Mouse (Mus musculus): ENCODE results near the gene Zfp324.
A peak's percentile ranks its signal among the peaks of the same experiment; 100 is the strongest.

DNA sequence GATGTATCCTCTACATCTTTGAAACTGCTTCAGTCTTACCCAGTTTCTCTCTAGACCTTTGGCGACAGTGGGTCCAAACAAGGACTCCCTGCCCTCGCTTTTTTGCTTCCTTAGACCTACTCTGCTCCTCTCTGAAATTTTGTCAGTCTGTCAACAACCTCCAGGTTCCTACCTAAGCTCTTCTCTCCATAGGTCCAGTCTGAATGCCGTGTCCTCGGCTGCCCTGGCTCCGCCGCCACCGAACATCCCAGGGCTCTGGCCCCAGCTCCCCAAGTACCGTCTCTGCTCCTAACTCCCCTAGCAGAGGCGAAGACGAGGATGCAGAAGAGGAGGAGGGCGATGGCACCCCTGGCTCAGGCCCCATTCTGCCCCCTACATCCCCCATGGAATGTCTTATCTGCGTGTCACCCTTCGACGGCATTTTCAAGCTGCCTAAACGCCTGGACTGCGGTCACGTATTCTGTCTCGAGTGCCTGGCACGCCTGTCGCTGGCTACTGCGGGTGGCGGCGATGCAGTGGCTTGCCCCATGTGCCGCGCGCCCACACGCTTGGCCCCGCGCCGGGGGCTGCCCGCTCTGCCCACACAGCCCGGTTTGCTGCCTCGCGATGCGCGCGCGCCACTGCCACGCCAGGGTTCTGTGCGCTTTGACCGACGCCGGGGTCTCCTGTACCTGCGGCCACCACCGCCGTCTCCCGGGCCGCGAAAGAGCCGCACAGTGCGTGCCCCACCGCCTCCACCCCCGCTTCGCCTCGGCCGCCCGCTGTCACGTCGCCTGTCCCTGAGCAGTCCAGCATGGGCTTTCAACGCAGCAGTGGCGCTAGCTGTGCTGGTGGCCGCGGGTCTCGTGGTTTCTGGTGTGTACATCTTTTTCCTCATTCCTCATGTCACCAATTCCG lies 37.7 kb upstream of the Zfp324 start:
- no peak for TF ChIP-seq CTCF (IDR thresholded peaks at IDR 0.05; ENCODE audit: borderline replicate concordance, insufficient read depth, low read depth, low read length)
- 0 out of 2 replicates have a peak, but pooled peaks have one; percentile 25 for TF ChIP-seq POLR2A (IDR thresholded peaks at IDR 0.05; ENCODE audit: borderline replicate concordance, insufficient read depth, low read length)

Data from cerebellum, adult 2 months (tissue).